Mouse (Mus musculus) liver, embryonic 14 days (tissue): ENCODE data around the gene Hif1an. TPM values are rescaled to one million over a fixed set of nuclear protein-coding genes. Genes with fewer than 3 reads are reported as not detected.

Experiments used
- polyA plus RNA-seq: library from polyadenylated mRNA; depleted of rRNA; stranded (reverse); fragments of >200 nt; gene quantifications from 2 replicates; pipeline ENCODE4 v1.2.3, GENCODE M21; 2012; rRNA removed

Hif1an gene
- 6.6 and 7.4 TPM in 2 replicates for polyA plus RNA-seq

DNA sequence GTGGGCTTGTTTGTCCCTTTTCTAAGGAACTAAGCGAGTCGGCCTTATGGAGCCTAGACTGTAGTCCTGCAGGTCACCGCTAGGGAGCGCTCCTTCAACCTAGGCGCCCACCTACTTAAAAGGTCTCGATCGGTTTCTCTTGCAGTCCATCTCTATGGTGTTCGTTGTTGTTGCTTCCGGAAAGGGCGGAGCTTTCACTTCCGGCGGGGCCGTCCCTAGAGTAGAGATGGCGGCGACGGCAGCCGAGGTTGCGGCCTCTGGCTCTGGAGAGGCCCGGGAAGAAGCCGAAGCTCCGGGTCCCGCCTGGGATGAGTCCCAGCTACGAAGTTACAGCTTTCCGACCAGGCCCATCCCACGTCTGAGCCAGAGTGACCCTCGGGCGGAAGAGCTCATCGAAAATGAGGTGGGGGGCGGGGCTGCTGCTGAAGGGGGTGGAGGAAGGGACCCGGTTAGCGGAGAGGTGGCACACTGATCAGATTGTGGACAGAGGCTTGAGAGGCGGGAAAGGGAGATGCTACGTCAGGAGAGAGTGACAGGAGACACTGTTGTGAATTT lies at the start of gene Hif1an:
Gene Hif1an (plus strand): TSS at position 199 of the 555 bp plus-strand sequence.

DNA sequence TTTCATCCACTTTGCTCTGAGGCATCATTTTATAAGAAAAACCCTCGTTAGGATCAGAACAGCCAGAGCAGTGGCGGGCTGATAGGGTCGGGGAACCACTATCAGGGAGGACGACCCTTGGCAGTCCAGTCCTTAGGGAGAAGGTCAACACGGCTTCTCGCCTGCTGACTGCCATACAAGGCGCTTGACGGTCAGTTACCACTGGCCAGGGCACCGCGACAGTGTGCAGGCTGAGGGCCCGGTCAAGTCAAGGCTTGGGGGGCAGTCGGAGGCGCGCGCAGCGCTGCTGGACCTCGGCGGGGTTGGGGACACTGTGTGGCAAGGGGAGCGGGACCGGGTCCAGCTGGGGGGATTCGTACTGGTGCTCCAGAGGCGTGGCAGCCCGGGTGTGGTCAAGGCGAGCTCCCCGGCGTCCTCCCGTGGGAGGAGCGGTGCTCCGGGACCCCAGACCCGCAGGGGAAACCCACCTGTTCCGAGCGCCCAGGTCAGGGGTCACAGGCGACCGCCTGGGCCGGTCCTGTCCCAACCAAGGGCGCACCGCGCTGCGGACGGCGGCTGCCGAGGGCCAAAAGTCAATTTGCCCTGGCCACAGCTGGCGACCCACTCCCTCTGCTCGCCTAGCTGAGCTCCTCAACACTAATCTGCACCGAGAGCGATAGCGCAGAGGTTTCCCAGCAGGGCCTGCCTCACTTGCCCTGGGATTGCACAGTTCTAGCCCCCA lies 17.2 kb upstream of the Hif1an start, which contains the start of gene Sec31b:
Gene Sec31b (minus strand): TSS at position 544 of the 721 bp plus-strand sequence.

DNA sequence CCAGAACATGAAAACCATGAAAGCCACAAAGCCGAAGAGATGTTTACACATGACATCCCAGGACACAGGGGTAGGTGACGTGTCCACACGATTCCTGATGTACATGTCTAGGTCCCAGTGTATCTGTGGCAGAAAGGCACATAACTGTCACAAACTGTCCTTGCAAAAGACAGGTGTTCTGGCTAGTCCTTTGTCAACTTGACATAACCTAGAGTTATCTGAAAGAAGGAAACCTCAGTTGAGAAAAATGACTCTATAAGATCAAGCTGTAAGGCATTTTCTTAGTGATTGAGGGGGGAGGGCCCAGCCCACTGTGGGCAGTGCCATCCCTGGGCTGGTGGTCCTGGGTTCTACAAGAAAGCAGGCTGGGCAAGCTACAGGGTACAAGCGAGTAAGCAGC lies 9.9 kb upstream of the Hif1an start, which contains the start of gene Gm20538:
Gene Gm20538 (minus strand): TSS at position 101 of the 400 bp plus-strand sequence.

DNA sequence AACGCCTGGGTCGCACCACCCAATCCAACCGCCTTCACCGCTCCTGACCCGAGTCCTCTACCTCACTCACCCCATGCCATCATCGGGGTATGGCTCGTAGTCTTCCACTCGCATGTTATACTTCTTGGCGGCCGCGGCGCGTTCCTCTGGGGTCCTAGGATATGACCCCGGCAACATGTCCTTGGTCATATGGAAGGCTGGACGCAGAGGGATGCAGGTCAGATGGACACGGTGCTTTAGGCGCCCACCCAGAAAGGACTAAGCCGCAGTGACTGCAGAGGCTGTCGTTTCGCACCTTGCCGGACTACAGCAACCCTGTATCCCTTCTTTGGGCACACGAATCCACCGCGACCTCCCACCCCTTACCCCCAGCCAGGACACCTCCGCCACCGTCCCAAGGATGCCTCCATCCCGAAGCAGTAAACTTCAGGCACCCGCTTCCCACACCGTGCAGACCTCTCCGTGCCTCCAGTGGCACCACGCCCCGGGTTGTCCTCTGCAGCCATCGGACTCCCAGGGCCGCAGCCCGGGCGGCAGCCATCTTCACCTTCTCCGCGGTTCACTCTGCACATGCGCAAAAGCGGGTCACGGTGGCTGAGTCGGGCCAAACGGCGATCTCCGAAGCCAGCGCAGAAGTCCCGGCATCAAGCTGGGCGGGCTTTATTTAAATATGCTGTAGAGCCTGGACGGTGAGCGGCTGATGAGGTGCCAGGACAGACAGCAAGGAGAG lies 7.6 kb upstream of the Hif1an start, which contains the start of gene Ndufb8:
Gene Ndufb8 (minus strand): TSS at position 580 of the 730 bp plus-strand sequence.

Other genes with a start within 250 kb of the Hif1an start
- gene Scd4, start 229.8 kb upstream of the Hif1an start, polyA plus RNA-seq: 0.06 and 0.07 TPM in 2 replicates
- 21.0 and 23.2 TPM in 2 replicates for gene Scd1, start 155.0 kb upstream of the Hif1an start, polyA plus RNA-seq
- gene Wnt8b, start 69.4 kb upstream of the Hif1an start, polyA plus RNA-seq: not detected in 2 replicates
- gene Sec31b, start 17.0 kb upstream of the Hif1an start, polyA plus RNA-seq: 0.46 and 0.52 TPM in 2 replicates
- gene Gm20538, start 10.0 kb upstream of the Hif1an start, polyA plus RNA-seq: not detected in 2 replicates
- 203 and 207 TPM in 2 replicates for gene Ndufb8, start 7.4 kb upstream of the Hif1an start, polyA plus RNA-seq
- not detected in 2 replicates for gene Pax2, start 193.2 kb downstream of the Hif1an start, polyA plus RNA-seq